Mouse (Mus musculus): ENCODE data around the gene Gm14305. TPM values are rescaled to one million over a fixed set of nuclear protein-coding genes. Genes with fewer than 3 reads are reported as not detected.
"Not testable (repeated sequence)": the region's sequence is repeated elsewhere in the genome, so short reads cannot be mapped to it uniquely, and the experiment has no call there.

Gm14305 gene
- total RNA-seq (2022), result 10 to 100 TPM; 26.3 to 32.2 (median 30.1) TPM

- peak; percentile 8 to 39 for DNase-seq (ENCODE audit: low spot score in 2 of 2)
Measured at GRCm38 (mm10) chr2:176708051-176708450, at the start of gene Gm14305. TSS of gene Gm14305 (plus strand) at chr2:176708328.

- DNase-seq (ENCODE audit: low spot score in 2 of 2), result not testable (repeated sequence)
Measured at GRCm38 (mm10) chr2:176670222-176670621, 37.9 kb upstream of the Gm14305 start, which contains the start of gene Zfp973. TSS of gene Zfp973 (plus strand) at chr2:176670522.

Other genes starting within 250 kb of the Gm14305 start
- not detected for gene Gm14434, start 221.5 kb upstream of the Gm14305 start, total RNA-seq (2022)
- gene Zfp967, start 187.3 kb upstream of the Gm14305 start, total RNA-seq (2022), result not detected
- gene Gm14308, start 72.0 kb upstream of the Gm14305 start, total RNA-seq (2022), result 1 to 10 TPM; 4.9 to 9.2 (median 6.4) TPM
- 10 to 100 TPM in 3 of 4 experiments, 1 to 10 TPM in 1; 9.7 to 14.3 (median 11.9) TPM for gene Zfp973, start 37.8 kb upstream of the Gm14305 start, total RNA-seq (2022)
- gene Gm14295, start 90.3 kb downstream of the Gm14305 start, total RNA-seq (2022), result 10 to 100 TPM; 18.7 to 32.5 (median 21.5) TPM
- gene Gm14408, start 122.8 kb downstream of the Gm14305 start, total RNA-seq (2022), result not detected
- gene Gm14296, start 219.5 kb downstream of the Gm14305 start, total RNA-seq (2022), result 10 to 100 TPM; 15.0 to 25.2 (median 18.5) TPM

Data from left cerebral cortex, adult 8-10 months (tissue).